Mouse (Mus musculus): ENCODE measurements around the gene Dnpep. TPM values are rescaled to one million over a fixed set of nuclear protein-coding genes. Genes with fewer than 3 reads are reported as not detected.

Dnpep gene
- polyA plus RNA-seq (2016; fragmentation: Nextera tagmentation; extraction: Ambion mirVana) = 142 and 144 TPM in 2 replicates

DNA sequence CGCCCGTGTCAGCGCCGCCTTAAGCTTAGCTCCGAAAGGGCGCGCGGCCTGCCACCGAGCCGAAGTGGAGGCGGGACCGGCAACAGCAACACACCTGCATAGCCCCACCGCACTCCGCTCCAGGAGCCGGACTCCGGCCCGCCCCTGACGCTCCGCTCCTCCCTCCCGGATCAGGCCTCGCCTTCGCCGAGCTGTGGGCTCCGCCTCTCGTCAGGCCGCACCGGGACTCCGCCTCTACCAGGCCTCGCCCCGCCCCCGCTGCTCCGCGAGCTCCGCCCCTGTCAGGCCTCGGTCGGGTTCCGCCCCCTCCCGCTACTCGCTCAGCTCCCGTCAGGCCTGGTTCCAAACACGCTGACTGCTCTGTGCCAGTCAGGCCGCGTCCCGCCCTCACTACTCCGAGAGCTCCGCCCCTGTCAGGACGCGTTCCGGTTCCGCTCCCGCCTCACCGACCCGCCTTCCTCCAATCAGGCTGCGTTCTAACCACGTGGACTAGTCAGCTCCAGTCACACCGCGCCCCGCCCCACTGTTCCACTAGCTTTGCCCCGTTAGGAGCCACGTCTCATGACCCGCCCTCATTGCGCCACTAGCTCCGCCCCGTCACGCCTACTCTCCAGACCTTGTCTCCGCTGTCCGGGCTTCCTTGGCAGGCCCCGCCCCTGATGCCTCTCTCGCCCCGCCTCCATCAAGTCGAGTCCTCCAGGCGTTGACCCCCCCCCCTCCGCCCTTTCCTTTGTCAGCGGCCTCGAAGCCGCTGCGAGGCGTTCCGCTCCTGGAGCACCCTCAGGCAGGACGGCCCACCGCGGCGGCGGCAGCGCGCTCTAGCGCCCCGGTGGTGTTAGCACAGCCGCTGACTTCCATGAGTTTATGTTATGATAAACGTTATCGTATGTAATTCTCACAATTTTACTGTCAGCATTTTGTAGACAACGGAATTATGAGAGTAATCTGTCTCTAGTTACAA, at the start of gene Dnpep:
TSS of gene Dnpep (minus strand) at position 750 of the 961 bp plus-strand sequence.
- H3K27me3 ChIP-seq (ENCODE audit: insufficient read depth, poor library complexity, severe bottlenecking) = no peaks in the 10 kb centered on the region
- H3K36me3 ChIP-seq = peaks cover 36% of the 10 kb centered on the region
- no peaks in the 10 kb centered on the region for H3K9me3 ChIP-seq
- peak within 1 kb of the TSS; percentile 92 for H3K27ac ChIP-seq
- H3K4me3 ChIP-seq = peak within 1 kb of the TSS; percentile 78
- under 1% methylated on average over 90 of the region's 92 CpGs for WGBS
- peaks cover 24% of the 10 kb centered on the region for H3K4me1 ChIP-seq
- peak; percentile 100 for DNase-seq (ENCODE audit: low spot score)

DNA sequence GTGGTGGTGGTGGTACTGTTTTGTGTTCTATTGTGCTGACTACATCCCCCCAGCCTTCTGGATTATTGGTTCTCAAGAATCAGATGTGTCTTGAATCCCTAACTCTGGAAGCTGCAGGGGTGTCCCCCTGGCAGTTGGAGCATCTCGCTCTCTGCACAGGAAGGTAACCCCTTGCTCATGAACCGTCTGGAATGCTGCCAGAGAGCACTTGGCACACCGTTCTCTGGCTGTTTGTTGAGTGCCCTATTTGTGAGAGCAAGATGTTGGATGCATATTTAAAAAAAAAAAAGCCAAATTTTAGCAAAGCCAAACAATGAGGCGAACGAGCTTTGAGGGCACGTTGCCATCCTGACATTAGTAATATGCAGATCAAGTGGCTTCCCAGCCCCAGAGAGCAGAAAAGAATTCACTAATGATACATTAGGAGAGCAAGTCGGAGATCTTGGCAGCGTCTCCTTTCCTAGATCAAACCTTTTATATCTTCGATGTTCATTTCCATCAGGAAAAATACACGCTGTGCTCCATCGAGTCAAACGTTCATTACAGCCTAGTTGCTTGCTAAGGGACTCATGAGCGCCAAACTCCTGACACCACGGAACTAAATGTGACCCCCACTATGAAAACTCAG, 47.8 kb upstream of the Dnpep start:
- no peaks in the 10 kb centered on the region for H3K9me3 ChIP-seq
- no peak overlapping the region for H3K27ac ChIP-seq
- WGBS = 84% methylated on average over 14 of the region's 14 CpGs
- no peak for DNase-seq (ENCODE audit: low spot score)
- H3K36me3 ChIP-seq = peaks cover 57% of the 10 kb centered on the region
- peaks cover 71% of the 10 kb centered on the region for H3K4me1 ChIP-seq
- no peak overlapping the region for H3K4me3 ChIP-seq
- peaks cover 13% of the 10 kb centered on the region for H3K27me3 ChIP-seq (ENCODE audit: insufficient read depth, poor library complexity, severe bottlenecking)

DNA sequence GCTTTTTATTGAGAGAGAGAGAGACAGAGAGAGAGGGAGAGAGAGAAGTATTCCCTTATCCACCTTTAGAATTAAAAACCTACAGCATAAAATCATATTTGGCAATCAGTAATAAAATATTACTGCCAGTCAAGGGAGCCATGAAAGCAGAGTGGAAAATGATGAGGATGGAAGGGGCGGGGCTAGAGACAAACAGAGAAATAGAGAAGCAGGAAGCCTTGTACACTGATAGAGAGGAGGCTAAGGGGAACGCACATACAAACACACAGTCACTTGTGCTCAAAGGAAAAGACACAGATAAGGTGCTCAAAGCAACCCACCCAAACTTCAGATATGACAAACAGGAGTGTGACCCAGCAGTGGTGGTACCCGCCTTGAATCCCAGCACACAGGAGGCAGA, 46.1 kb upstream of the Dnpep start:
- Histone ChIP-seq H3K4me1 (peaks cover 72% of the 10 kb centered on the region), H3K27me3 (ENCODE audit: insufficient read depth, poor library complexity, severe bottlenecking) (peaks cover 20% of the 10 kb centered on the region), H3K9me3 (no peaks in the 10 kb centered on the region), H3K4me3 (0 out of 2 replicates have a peak overlapping the region, but pooled peaks have one; percentile 10), H3K36me3 (peaks cover 57% of the 10 kb centered on the region), H3K27ac (no peak overlapping the region)
- no peak for DNase-seq (ENCODE audit: low spot score)
- WGBS = 68% methylated on average over 3 of the region's 3 CpGs

DNA sequence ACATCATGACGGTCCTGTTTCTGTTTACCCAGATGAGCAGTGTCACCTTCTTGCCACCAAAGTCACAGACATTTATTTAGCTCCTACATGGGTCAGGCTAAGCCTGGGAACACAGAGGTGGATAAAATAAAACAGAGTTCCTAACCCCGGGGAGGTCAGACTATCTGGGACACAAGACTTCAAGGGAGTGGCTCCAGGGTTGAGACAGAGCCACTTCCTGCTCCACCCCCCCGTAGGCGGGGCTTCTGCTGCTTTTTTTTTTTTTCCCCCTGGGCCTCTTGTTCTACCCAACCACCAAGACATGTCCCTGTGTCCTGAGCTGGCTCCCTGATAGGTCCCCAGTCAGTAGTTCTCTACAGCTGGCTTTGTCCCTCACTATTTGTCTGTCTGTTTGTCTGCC, 44.0 kb upstream of the Dnpep start:
- Histone ChIP-seq H3K9me3 (no peaks in the 10 kb centered on the region), H3K4me3 (peak overlapping the region; percentile 65), H3K4me1 (peaks cover 66% of the 10 kb centered on the region), H3K27ac (peak overlapping the region; percentile 91), H3K36me3 (peaks cover 46% of the 10 kb centered on the region), H3K27me3 (ENCODE audit: insufficient read depth, poor library complexity, severe bottlenecking) (peaks cover 23% of the 10 kb centered on the region)
- 25% methylated on average over 4 of the region's 4 CpGs for WGBS
- peak; percentile 84 for DNase-seq (ENCODE audit: low spot score)

DNA sequence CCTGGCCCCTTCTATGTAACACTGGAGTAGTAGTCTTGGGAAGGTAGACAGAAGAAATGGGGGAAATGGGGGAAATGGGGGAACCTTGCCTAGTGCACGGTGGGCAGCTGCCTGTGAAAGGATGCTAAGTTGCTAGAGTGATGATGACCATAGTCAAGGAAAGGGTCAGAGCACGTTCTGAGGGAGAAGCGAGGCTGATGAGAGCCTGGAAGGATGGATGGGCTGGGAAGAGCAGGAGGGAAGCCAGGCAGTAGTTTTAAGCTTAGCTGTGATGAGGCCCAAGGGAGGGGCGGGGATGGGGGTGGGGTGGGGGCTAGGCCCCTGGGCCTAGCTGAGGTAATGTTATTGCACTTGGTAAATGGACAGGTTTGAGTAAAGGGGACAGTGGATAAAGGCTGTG, 43.3 kb upstream of the Dnpep start:
- peak overlapping the region; percentile 65 for H3K4me3 ChIP-seq
- peaks cover 66% of the 10 kb centered on the region for H3K4me1 ChIP-seq
- no peaks in the 10 kb centered on the region for H3K9me3 ChIP-seq
- peaks cover 23% of the 10 kb centered on the region for H3K27me3 ChIP-seq (ENCODE audit: insufficient read depth, poor library complexity, severe bottlenecking)
- DNase-seq (ENCODE audit: low spot score) = no peak
- peaks cover 39% of the 10 kb centered on the region for H3K36me3 ChIP-seq
- peak overlapping the region; percentile 91 for H3K27ac ChIP-seq
- WGBS = 36% methylated on average over 4 of the region's 4 CpGs

DNA sequence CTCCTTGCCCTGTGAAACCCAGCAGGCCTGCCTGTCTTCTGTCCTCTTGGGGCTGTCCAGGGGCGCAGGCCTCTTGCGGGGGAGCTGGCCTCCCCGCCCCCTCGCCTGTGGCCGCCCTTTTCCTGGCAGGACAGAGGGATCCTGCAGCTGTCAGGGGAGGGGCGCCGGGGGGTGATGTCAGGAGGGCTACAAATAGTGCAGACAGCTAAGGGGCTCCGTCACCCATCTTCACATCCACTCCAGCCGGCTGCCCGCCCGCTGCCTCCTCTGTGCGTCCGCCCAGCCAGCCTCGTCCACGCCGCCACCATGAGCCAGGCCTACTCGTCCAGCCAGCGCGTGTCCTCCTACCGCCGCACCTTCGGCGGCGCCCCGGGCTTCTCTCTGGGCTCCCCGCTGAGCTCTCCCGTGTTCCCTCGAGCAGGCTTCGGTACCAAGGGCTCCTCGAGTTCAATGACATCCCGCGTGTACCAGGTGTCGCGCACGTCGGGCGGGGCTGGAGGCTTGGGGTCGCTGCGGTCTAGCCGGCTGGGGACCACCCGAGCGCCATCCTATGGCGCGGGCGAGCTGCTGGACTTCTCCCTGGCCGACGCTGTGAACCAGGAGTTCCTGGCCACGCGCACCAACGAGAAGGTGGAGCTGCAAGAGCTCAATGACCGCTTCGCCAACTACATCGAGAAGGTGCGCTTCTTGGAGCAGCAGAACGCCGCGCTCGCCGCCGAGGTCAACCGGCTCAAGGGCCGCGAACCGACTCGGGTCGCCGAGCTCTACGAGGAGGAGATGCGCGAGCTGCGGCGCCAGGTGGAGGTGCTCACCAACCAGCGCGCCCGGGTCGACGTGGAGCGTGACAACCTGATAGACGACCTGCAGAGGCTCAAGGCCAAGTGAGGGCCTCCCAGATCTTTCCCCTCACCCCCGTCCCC, 42.6 kb upstream of the Dnpep start, which contains the start of gene Des:
TSS of gene Des (plus strand) at position 218 of the 920 bp plus-strand sequence.
- H3K4me3 ChIP-seq = peak within 1 kb of the TSS; percentile 65
- H3K36me3 ChIP-seq = peaks cover 33% of the 10 kb centered on the region
- no peaks in the 10 kb centered on the region for H3K9me3 ChIP-seq
- peak; percentile 93 for DNase-seq (ENCODE audit: low spot score)
- H3K27ac ChIP-seq = peak within 1 kb of the TSS; percentile 91
- H3K27me3 ChIP-seq (ENCODE audit: insufficient read depth, poor library complexity, severe bottlenecking) = peaks cover 23% of the 10 kb centered on the region
- peaks cover 64% of the 10 kb centered on the region for H3K4me1 ChIP-seq
- WGBS = under 1% methylated on average over 80 of the region's 80 CpGs

DNA sequence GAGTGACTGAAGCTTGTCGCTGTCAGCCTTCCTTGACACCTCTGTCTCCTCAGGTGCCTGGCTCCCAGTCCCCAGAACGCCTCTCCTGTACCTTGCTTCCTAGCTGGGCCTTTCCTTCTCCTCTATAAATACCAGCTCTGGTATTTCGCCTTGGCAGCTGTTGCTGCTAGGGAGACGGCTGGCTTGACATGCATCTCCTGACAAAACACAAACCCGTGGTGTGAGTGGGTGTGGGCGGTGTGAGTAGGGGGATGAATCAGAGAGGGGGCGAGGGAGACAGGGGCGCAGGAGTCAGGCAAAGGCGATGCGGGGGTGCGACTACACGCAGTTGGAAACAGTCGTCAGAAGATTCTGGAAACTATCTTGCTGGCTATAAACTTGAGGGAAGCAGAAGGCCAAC, 41.6 kb upstream of the Dnpep start:
- no peaks in the 10 kb centered on the region for H3K9me3 ChIP-seq
- H3K36me3 ChIP-seq = peaks cover 23% of the 10 kb centered on the region
- H3K4me3 ChIP-seq = peak overlapping the region; percentile 65
- peak overlapping the region; percentile 91 for H3K27ac ChIP-seq
- peaks cover 57% of the 10 kb centered on the region for H3K4me1 ChIP-seq
- 37% methylated on average over 13 of the region's 13 CpGs for WGBS
- DNase-seq (ENCODE audit: low spot score) = no peak
- H3K27me3 ChIP-seq (ENCODE audit: insufficient read depth, poor library complexity, severe bottlenecking) = peaks cover 23% of the 10 kb centered on the region

DNA sequence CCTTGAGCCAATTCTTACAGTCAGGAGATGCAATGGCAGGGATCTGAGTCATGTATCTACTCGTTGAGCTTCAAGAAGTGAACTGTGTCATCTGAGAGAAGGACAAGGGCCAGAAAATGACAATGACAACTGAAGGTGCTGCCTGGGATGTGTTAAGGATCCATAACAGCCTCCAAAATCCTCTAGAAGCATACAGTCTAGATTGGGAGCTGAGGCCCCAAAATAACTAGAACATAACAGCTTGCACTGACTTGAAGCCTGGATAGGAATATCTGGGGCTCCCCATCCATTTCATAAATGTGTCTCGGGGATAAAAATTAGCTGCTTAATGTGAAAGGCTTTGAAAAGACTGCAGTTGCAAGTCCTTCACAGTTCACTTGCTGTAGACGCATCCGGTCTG, 40.2 kb upstream of the Dnpep start:
- H3K4me3 ChIP-seq = no peak overlapping the region
- H3K27ac ChIP-seq = peak overlapping the region; percentile 91
- H3K27me3 ChIP-seq (ENCODE audit: insufficient read depth, poor library complexity, severe bottlenecking) = peaks cover 23% of the 10 kb centered on the region
- WGBS = 77% methylated on average over 4 of the region's 4 CpGs
- H3K36me3 ChIP-seq = peaks cover 9% of the 10 kb centered on the region
- DNase-seq (ENCODE audit: low spot score) = no peak
- H3K9me3 ChIP-seq = no peaks in the 10 kb centered on the region
- H3K4me1 ChIP-seq = peaks cover 59% of the 10 kb centered on the region

DNA sequence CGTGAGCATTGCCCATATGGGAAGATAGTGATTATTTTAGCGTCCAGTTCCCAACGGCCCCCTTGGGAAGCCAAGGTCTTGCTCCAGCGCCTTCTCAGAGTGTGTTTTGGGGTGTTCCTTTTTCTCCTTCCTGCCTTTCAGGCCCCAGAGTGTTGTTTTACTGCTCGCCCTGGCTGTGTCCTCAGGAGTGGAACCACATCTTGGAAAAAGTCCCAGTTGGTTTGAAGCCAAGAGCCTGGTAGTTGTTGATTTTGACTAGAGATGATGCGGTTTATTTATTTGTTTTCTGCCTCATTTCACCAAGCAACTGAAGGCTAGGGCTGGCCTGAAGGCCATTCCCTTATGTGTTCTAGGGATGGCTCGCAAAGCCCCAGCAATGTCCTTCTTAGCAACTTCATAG, 39.5 kb upstream of the Dnpep start:
- peaks cover 52% of the 10 kb centered on the region for H3K4me1 ChIP-seq
- peaks cover 23% of the 10 kb centered on the region for H3K27me3 ChIP-seq (ENCODE audit: insufficient read depth, poor library complexity, severe bottlenecking)
- H3K36me3 ChIP-seq = peaks cover 2% of the 10 kb centered on the region
- 79% methylated on average over 7 of the region's 7 CpGs for WGBS
- no peak overlapping the region; the same call in 1 of the 2 replicates for H3K27ac ChIP-seq
- no peaks in the 10 kb centered on the region for H3K9me3 ChIP-seq
- no peak overlapping the region for H3K4me3 ChIP-seq
- no peak for DNase-seq (ENCODE audit: low spot score)

DNA sequence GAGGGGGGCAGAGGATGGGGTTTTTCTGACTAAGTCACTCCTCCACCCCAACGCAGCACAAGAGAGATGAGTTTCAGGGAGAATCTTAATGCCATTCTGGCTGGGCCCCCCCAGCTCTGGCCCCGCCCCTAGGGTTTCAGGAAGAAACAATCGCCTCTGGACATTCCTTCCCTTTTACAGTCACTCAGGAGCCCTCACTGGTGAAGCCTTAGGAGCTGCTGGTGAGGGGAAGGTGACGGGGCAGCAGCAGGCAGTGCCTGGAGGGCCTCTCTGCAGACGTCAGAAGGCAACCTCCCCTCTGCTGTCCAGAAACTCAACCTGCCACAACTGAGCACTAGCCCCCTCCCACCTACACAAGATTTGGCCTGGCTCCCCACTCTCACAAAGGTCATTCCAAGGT, 31.5 kb upstream of the Dnpep start:
- Histone ChIP-seq H3K36me3 (no peaks in the 10 kb centered on the region), H3K9me3 (no peaks in the 10 kb centered on the region), H3K4me3 (peak overlapping the region; percentile 1; the same call in 1 of the 2 replicates), H3K4me1 (peaks cover 65% of the 10 kb centered on the region), H3K27me3 (ENCODE audit: insufficient read depth, poor library complexity, severe bottlenecking) (no peaks in the 10 kb centered on the region), H3K27ac (peak overlapping the region; percentile 90)
- 25% methylated on average over 5 of the region's 5 CpGs for WGBS
- DNase-seq (ENCODE audit: low spot score) = no peak

DNA sequence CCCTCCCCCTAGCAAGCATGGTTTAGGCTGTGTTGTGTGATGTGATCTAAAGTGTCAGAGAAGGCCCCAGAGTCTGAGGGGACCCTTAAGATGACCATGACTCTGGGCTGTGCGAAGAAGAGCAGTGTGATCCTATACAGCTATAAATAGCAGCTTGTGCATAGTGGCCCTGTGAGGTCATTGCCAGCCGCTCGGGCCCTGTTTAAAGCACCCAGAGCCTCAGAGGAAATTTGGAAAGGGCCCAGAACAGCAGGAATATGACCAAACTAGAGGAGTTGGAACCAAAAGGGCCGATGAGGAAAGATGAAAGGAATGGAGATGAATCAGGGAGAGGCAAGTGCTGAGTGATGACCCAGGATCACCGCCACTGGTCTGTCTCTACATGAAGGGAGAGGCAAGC, 29.5 kb upstream of the Dnpep start:
- no peaks in the 10 kb centered on the region for H3K36me3 ChIP-seq
- no peak overlapping the region for H3K4me3 ChIP-seq
- no peak for DNase-seq (ENCODE audit: low spot score)
- 30% methylated on average over 5 of the region's 5 CpGs for WGBS
- H3K27me3 ChIP-seq (ENCODE audit: insufficient read depth, poor library complexity, severe bottlenecking) = no peaks in the 10 kb centered on the region
- peaks cover 67% of the 10 kb centered on the region for H3K4me1 ChIP-seq
- no peaks in the 10 kb centered on the region for H3K9me3 ChIP-seq
- H3K27ac ChIP-seq = peak overlapping the region; percentile 90

All from heart, embryonic 10.5 days (tissue).